Mouse (Mus musculus): ENCODE data around the gene Adamts12.
A peak's percentile ranks its signal among the peaks of the same experiment; 100 is the strongest.

Adamts12 gene

GRCm38 (mm10) chr15:11287780-11288179 is 223.2 kb downstream of the Adamts12 start:
- DNase-seq (ENCODE audit: low read depth, low spot score) = no peak

DNA sequence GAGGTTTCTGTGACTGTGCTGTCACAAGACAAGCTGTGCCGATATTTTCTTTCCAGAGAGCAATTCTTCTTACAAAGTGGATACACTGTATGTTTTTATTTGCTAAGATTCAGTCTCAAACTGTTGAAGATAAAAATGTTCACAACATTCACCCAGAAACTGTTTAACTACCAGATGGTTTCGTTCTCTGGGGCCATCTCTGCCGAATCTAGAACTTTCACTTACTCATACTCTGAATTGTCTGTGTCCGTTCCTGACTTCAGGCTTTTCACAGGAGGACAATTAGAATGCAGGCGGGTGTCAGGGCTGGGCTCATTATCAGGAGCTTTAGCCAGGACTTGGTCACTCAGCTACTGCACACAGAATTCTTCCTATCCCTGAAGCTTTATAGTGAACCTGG is 227.7 kb downstream of the Adamts12 start:
- DNase-seq (ENCODE audit: low read depth, low spot score) = no peak

- no peak for DNase-seq (ENCODE audit: low read depth, low spot score)
These were observed 230.4 kb downstream of the Adamts12 start for GRCm38 (mm10) chr15:11295016-11295415.

DNA sequence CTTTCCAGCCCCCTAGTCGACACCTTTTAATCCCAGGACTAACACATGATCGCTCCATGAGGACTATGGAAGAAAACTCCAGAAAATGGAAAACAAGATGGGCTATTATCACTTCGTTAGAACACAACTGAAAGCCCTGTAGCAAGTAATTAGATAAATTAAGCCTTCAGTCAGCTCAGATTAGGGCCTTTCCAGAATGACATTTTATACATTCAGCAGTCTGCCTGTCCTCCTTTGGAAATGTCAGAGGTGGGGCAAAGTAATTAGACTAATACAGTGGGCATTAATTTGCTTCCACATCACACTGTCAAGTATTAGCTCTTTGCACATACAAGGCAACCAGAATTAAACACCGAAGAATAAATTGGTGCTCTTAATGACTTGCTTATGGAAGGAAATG is 233.4 kb downstream of the Adamts12 start:
- no peak for DNase-seq (ENCODE audit: low read depth, low spot score)

GRCm38 (mm10) chr15:11317077-11317476 is 252.5 kb downstream of the Adamts12 start:
- DNase-seq (ENCODE audit: low read depth, low spot score) = no peak

DNA sequence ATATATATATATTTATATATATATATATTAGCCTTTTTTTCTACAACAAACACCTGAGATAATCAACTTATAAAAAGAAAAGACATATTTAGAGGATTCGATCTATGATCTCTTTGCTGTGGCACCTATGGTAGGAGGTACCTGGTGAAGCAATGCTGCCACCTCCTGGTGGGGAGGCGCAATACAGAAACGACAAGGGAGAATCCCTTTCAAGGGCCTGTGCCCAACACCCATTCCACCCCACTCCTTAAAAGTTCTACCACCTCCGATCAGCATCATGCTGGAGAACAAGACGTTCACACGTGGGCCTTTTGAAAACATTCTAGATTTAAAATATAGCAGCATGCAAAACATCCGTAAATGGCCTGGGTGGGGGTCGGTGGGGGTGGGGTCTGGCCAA is 255.9 kb downstream of the Adamts12 start:
- DNase-seq (ENCODE audit: low read depth, low spot score) = no peak

DNA sequence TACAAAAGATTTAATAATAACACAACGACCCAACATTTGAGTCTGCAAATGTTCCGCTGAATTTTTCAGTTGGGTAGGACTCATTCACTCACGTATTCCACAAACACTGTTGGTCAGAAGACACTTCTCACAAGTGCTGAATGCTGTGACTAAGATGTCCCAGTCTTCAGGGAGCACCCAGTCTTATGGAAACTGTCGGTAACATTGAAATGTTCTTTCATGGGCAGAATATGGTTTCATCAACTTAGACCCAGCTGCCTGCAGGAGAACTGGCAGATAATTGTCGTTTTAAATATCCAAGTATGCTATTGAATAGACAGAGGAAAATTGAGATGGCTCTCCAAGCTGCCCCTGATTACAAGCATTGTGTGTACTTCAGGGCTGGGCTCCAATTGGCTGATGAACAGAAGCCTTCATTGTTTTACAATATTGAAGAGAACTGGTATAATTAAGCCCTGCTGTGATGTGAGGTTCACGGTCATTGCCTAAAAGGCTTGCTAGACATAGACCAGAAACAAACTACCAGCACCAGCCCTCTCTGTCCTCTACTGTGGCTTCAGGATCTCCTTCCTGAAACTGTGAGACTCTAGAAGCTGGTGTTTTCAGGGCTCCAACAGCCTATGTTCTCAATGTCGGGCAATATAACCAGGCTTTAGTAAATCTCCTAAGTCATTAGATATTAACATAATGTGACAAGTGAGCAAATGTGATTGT is 275.0 kb downstream of the Adamts12 start:
- peak; percentile 23 for DNase-seq (ENCODE audit: low read depth, low spot score)

DNA sequence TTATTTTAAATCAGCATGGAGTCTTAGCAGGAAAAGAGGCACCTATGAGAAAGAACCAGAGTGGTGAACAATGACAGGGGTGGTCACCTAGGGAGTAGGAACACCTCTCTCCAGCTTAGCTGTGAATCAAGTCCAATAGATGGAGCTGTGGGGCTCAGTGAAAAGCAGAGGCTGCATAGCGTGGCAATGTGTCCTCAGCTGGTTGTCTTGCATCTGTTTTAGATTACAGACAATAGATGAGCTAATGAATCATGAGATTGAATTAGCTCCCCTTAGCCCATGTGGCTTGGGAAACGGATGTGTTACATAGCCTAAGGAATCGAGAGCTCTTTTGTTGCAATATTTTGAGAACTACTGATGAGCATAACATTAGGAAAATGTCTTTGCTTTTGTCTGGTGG is 291.3 kb downstream of the Adamts12 start:
- no peak for DNase-seq (ENCODE audit: low read depth, low spot score)

GRCm38 (mm10) chr15:11357501-11357900 is 292.9 kb downstream of the Adamts12 start:
- no peak for DNase-seq (ENCODE audit: low read depth, low spot score)

DNA sequence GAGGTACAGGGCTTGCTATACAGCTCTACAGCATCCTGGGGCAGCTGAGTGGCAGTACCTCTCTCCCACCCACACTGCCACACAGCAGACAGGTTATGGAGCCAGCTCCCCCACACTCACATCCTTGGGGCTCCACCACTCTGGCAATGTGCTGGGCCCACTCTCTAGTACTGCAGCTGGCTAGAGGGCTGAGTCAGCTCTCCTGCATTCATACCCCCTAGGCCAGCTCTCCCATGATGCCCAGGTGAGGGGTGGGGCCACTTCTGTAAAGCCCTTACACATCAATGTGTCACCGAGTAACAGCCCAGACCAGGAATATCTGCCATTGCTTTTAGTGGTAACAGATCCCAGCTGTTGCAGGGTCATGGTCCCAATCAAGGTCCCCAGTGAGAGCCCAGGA is 296.3 kb downstream of the Adamts12 start:
- no peak for DNase-seq (ENCODE audit: low read depth, low spot score)

DNA sequence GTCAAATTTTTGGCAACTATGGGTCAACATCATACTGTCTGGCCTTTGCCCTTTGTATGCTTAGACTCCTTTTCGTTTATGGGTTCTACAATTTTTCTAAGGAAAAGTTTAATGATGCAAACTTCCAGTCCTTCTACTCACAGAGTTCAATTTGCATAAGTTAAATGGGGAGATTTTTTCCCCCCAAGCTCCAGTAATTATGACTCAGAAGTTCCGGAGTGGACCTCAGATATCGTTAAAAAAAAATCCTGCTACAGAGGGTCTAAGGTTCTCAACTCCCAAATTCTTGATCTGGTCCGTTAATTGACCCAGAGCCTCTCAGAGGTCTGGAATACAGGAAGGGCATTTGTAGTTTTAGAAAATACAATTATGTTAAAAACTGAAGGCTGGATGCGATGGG is 297.2 kb downstream of the Adamts12 start:
- DNase-seq (ENCODE audit: low read depth, low spot score) = no peak

DNA sequence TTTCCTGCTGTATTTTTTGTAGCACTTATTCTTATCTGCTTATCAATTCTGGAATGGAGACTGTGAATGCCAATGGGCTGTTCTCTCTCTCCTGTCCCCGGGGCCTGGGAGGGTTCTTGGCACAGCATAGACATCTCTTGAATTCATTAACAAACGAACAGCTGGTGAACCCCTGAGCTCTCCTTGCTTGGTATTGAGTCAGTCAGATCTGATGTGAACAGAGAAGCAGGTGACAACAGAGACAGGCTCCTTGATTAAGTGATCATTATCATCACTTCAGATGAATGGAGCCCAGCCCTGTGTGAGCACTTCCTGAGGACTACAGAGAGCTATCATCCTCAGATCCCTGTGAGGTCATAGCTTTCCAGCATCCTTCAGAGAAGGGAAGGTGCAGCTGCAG is 299.5 kb downstream of the Adamts12 start:
- no peak for DNase-seq (ENCODE audit: low read depth, low spot score)

- no peak for DNase-seq (ENCODE audit: low read depth, low spot score)
These were observed 300.2 kb downstream of the Adamts12 start for GRCm38 (mm10) chr15:11364795-11365194.

GRCm38 (mm10) chr15:11369572-11369971 is 305.0 kb downstream of the Adamts12 start:
- DNase-seq (ENCODE audit: low read depth, low spot score) = no peak

DNA sequence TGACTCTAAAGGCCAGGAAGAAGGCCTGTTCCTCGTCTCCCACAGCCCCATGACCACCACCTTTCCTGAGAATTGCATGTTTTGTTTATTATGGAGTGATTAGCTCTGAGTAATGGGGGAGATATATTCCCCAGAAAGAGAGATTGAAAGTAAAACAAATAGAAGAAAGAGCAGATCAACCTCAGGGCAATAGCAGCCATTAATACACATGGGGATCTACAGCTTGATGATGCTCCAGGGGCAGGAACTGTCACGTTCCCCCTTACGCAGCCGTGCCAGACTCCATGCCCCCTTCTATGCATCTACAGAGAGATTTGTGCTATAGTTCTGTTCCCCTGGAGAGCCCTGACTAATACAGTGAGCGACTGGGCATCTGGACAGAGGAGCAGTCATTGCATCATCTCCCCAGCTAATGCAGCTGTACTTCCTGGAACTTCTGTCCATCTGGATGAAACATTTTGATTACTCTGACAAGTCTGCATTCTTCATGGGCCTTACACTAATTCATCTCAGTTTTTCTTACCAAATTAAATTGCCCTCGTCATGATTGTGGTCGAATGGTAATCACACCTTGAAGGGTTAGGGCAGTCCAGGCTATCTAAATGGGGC is 306.0 kb downstream of the Adamts12 start:
- DNase-seq (ENCODE audit: low read depth, low spot score) = no peak

DNA sequence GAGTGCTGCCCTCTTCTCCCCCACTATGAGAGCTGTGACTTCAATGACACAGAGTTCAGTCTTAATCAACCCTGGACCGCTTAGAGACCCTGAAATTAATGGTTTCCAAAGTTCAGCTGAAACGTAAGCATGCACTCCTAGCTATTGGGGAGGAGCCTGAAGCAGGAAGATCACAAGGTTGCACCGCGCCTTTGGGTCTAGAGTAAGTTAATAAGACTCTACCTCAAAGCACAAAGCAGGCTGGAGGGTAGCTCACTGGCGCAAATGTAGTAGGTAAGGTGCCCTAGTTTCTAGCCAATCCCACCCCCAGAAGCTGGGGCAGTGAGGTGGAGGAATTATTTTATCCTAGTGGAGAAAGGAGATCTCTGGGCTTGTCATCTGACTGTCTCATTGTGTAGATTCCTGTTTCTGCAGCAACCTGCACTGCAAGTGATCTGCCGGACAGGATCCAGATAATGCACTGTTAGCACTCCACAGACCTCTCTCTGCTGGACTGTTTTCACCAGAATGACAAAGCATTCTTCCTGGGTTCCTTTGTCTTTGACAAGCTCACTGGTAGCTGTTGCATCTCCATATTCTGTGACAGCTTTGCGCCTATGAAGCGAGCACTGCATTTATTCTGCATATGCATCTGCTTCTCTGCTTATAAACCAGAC is 315.0 kb downstream of the Adamts12 start:
- no peak for DNase-seq (ENCODE audit: low read depth, low spot score)

GRCm38 (mm10) chr15:11380087-11380530 is 315.5 kb downstream of the Adamts12 start:
- DNase-seq (ENCODE audit: low read depth, low spot score) = peak; percentile 36

- no peak for DNase-seq (ENCODE audit: low read depth, low spot score)
These were observed 316.0 kb downstream of the Adamts12 start for GRCm38 (mm10) chr15:11380616-11381015.

DNA sequence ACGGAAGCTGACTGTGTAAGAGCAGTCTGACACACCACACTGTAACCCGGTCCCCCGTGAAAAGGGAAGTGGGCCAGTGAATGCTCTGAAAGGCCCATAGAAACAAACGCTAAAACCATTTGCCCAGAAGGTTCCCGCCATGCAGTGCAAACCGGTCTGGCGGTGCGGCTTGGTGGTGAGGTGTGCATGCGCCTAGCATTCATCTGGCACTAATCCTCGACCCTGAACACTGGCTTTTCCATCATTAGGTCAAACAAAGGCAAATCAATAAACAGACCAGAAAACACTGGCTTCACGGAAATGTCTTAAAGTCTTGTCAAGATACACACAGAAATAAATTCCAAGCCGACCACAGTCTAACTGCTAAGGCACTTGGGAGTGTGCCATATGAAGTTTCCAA is 318.0 kb downstream of the Adamts12 start:
- no peak for DNase-seq (ENCODE audit: low read depth, low spot score)

DNA sequence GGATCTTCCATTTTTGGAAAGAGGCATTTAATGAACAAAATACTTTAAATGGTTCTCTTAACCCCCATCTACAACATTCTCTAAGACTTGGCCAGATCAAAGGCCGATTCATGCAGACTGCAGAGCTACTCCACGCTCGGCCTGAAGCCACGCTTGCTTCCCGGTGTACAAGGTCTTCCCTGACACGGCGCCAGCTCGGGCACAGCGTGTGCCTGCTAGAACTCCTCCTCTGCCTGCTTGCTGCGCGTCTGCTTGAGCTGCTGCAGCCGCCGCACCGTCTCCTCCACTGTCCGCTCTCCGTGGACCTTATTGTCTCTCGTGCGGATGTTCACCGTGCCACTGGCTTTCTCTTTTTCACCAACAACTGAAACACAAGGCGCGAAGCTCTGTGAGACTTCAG is 319.2 kb downstream of the Adamts12 start:
- no peak for DNase-seq (ENCODE audit: low read depth, low spot score)

DNA sequence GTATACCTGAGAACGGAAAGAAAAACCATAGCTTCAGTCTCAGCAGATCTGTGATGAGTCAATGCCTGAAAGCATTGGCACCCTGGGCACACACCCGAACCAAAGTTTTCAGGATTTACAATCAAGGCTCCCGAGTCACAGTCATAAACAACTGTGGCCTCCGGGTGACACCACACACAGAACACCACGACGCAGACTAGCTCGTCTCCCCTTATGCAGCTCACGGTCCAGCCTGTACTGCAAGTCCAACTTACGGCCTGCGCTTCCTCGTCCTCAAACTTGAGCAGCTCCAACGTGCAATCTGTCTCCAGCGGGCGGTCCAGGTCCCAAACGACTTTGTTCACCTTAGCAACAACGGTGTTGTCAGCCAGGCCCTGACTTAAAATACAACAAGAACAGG is 328.3 kb downstream of the Adamts12 start:
- no peak for DNase-seq (ENCODE audit: low read depth, low spot score)

DNA sequence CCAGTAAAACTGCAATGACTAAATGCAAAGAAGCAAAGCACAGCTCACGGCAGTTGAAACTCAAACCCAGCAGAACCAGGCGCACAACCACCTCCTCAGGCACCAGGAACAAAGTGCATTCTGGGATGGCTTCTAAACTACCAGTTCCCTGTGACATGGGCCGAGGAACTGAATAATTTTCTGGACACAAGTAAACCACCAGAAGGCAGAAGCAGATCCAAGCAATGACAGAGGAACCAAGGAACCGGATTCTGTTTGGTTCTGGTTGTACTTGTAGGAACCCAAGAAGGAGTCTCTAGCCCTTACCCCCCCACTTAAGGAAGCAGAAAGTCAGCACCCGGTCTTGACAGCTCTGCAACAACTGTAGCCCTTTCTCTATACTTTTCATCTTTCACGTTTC is 331.8 kb downstream of the Adamts12 start:
- no peak for DNase-seq (ENCODE audit: low read depth, low spot score)

All from retina, postnatal 7 days (tissue).